Mouse (Mus musculus): ENCODE results near the gene Spty2d1. TPM values are rescaled to one million over a fixed set of nuclear protein-coding genes. Genes with fewer than 3 reads are reported as not detected.
"Not testable (repeated sequence)": the region's sequence is repeated elsewhere in the genome, so short reads cannot be mapped to it uniquely, and the experiment has no call there.

Spty2d1 gene
- polyA plus RNA-seq, 1 experiment from 2014 or later = 19.8 TPM

DNA sequence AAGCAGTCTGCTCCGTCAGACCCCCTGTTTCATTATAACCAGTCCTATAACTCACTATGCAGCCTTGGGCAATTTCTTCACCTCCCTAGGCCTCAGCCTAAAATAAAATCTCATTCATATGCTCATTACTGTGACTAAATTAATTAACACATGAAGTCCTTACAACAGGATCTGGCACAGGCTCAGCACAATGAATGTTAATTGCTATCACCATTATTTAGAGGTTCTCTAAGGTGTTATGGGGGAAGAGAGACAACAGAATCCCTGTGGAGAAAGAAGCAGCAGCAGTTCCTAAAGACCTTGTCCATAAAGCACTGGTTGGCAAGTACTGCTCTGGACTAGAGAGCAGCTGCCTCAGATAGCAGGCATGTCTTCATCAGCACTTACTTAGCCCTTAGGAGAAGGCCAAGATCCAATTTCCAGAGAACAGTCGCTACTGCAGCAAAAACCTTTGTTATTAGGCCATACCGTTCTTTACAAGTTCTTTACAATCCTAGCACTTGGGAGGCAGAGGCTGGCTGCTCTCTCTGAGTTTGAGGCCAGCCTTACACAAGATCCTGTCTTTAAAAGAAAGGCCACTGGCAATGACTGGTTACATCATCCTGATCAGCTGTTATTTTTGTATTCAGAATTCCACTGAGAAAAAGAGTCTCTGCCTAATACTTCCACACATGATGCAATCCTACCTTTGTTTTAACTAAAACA is 4.6 kb downstream of the Spty2d1 start:
- ATAC-seq (ENCODE audit: insufficient number of reproducible peaks, low FRiP score) = no peak
- 44% methylated on average over 3 of the region's 3 CpGs for WGBS

DNA sequence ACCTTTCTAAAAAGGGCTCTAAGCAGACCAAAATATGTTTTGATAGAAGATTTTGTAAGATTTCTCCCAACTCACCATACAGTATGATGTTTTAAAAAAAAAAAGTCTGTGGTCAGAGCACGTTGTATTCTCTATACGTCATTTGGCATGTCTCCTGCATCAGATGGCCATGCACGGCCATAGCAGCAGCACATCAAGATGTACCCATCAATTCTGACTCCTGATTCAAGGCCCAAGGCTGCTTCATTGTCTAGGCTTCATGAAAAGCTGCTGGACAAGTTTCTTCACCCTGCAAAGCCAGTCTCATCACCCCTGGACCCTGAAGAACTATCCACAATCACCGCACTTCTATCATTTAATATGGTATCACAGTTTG is 6.3 kb downstream of the Spty2d1 start:
- ATAC-seq (ENCODE audit: insufficient number of reproducible peaks, low FRiP score) = no peak
- Histone ChIP-seq H3K27ac (ENCODE audit: poor library complexity, severe bottlenecking) (no peak overlapping the region), H3K9ac (peak overlapping the region; percentile 51; the same call in 1 of the 2 replicates), H3K4me3 (no peak overlapping the region), H3K27me3 (replicated peaks) (no peaks in the 10 kb centered on the region), H3K9me3 (replicated peaks) (no peaks in the 10 kb centered on the region), H3K4me2 (no peak overlapping the region), H3K4me1 (replicated peaks) (peaks cover 63% of the 10 kb centered on the region), H3K36me3 (peaks cover 27% of the 10 kb centered on the region)
- 66% methylated on average over 4 of the region's 4 CpGs for WGBS

More for the DNA sequence above, 4.6 kb downstream of the Spty2d1 start:
- Histone ChIP-seq H3K4me1 (replicated peaks) (peaks cover 54% of the 10 kb centered on the region), H3K27ac (ENCODE audit: poor library complexity, severe bottlenecking) (no peak overlapping the region), H3K36me3 (peaks cover 10% of the 10 kb centered on the region), H3K9ac (no peak overlapping the region), H3K9me3 (replicated peaks) (no peaks in the 10 kb centered on the region), H3K4me3 (no peak overlapping the region), H3K4me2 (no peak overlapping the region), H3K27me3 (replicated peaks) (no peaks in the 10 kb centered on the region)

DNA sequence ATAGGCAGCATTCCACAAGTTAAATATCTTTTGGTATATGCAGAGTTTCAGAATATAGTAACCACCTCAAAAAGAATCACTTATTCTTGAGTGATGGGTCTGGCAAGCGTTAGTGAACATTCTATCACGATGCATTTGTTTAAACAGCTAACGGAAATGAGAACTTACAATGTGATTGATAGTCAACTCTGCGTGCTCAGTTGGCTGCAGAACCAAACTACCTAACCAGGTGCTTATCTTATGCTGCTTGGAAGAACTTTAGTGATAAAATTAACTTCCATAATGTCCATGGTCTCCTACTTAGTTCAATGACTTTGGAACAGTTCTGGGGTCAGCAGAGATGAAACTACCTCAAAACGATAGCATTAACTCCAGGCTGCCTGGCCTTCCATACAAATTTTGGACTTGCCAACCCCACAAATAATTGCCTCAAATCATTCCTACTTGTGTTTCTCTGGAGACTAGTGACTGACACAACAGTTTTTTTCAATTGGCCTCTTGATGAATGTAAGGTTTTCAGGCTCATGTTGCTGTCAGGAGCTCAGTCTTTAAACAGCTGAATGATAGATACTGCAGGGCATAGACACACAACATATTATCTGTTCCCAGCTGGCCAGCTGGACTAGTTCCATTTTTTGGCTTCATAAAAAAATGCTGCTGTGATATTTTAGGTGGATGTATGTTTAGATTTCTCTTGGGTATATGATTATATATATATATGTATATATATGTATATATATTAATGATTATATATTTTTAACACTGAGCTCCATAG is 6.9 kb downstream of the Spty2d1 start:
- Histone ChIP-seq H3K27ac (ENCODE audit: poor library complexity, severe bottlenecking) (peak overlapping the region; percentile 6; the same call in 1 of the 2 replicates), H3K36me3 (peaks cover 32% of the 10 kb centered on the region), H3K9me3 (replicated peaks) (no peaks in the 10 kb centered on the region), H3K4me1 (replicated peaks) (peaks cover 62% of the 10 kb centered on the region), H3K4me3 (no peak overlapping the region), H3K27me3 (replicated peaks) (no peaks in the 10 kb centered on the region), H3K9ac (no peak overlapping the region), H3K4me2 (no peak overlapping the region)
- 66% methylated on average over 5 of the region's 5 CpGs for WGBS
- no peak for ATAC-seq (ENCODE audit: insufficient number of reproducible peaks, low FRiP score)

DNA sequence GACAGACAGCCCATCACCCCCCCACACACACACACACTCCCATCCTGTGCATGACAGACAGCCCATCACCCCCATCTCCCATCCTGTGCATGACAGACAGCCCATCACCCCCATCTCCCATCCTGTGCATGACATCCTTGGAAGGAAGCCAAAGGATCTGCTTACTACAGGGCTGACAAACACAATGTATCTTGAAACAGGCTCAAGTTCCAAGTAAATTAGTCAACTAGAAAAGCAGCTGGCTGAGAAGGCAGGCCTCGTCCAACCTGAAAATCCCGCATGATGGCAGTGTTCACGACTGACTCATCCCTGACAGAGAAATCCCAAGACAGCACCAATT is 7.6 kb downstream of the Spty2d1 start:
- ATAC-seq (ENCODE audit: insufficient number of reproducible peaks, low FRiP score) = peak; percentile 83
- H3K27me3 ChIP-seq (replicated peaks) = no peaks in the 10 kb centered on the region
- peak overlapping the region; percentile 33 for H3K27ac ChIP-seq (ENCODE audit: poor library complexity, severe bottlenecking)
- no peaks in the 10 kb centered on the region for H3K9me3 ChIP-seq (replicated peaks)
- H3K9ac ChIP-seq = no peak overlapping the region
- peaks cover 38% of the 10 kb centered on the region for H3K36me3 ChIP-seq
- WGBS = 66% methylated on average over 3 of the region's 3 CpGs
- no peak overlapping the region for H3K4me3 ChIP-seq
- no peak overlapping the region for H3K4me2 ChIP-seq
- peaks cover 60% of the 10 kb centered on the region for H3K4me1 ChIP-seq (replicated peaks)

DNA sequence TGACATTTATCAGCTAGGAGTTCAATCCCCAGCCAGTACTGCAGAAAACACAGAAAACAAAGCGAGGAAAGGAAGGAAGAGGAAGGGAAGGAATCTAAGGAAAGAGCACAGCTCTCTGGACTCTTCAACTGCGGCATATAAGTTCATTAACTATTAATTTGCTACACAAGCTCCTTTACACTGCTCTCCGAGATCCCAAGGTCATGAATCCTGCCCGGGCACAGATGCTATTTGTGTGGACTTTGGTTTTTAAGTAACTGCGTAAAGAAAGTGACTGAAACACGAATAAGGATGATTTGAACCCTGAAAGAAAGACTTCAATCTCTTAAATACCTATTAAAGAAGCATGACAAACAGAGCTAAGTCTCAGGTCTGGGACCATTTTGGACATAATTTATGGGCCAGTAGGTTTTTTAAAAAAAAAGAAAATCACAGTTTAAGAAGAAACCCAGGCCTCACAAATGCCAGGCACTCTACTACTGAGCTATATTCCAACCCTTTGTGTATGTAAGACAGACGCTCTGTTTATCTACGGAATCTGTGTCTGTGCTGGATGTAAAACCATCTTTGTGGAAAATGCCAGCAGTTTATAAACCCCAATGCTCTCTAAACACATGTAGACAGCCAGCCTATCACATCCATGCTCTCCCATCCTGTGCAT is 8.1 kb downstream of the Spty2d1 start:
- H3K9ac ChIP-seq = no peak overlapping the region
- H3K27ac ChIP-seq (ENCODE audit: poor library complexity, severe bottlenecking) = peak overlapping the region; percentile 33; the same call in 1 of the 2 replicates
- H3K9me3 ChIP-seq (replicated peaks) = no peaks in the 10 kb centered on the region
- no peak overlapping the region for H3K4me2 ChIP-seq
- H3K4me1 ChIP-seq (replicated peaks) = peaks cover 56% of the 10 kb centered on the region
- no peak for ATAC-seq (ENCODE audit: insufficient number of reproducible peaks, low FRiP score)
- H3K36me3 ChIP-seq = peaks cover 43% of the 10 kb centered on the region
- WGBS = 81% methylated on average over 8 of the region's 8 CpGs
- H3K27me3 ChIP-seq (replicated peaks) = no peaks in the 10 kb centered on the region
- H3K4me3 ChIP-seq = no peak overlapping the region

DNA sequence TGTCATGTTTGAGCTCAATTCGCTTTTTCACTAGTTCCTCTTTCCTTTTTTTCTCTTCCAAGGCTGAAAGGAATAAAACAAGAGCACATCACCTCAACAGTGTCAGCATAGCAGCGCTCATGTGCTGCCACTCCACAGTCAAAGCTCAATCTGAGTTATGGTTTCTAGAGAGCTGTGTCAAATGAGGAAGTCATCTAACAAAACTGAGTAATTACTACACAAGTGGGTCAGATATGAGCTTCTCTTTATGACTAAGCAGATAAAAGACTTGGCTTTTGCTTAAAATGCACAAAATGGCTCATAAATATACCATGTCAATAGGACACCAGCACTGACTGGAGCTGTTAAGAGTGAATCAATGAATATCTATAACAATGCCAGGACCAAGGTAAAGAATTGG is 9.3 kb downstream of the Spty2d1 start:
- Histone ChIP-seq H3K4me1 (replicated peaks) (peaks cover 51% of the 10 kb centered on the region), H3K9ac (no peak overlapping the region), H3K27ac (ENCODE audit: poor library complexity, severe bottlenecking) (no peak overlapping the region), H3K27me3 (replicated peaks) (no peaks in the 10 kb centered on the region), H3K4me3 (no peak overlapping the region), H3K4me2 (no peak overlapping the region), H3K36me3 (peaks cover 54% of the 10 kb centered on the region), H3K9me3 (replicated peaks) (no peaks in the 10 kb centered on the region)
- 96% methylated on average over 2 of the region's 2 CpGs for WGBS
- ATAC-seq (ENCODE audit: insufficient number of reproducible peaks, low FRiP score) = no peak

DNA sequence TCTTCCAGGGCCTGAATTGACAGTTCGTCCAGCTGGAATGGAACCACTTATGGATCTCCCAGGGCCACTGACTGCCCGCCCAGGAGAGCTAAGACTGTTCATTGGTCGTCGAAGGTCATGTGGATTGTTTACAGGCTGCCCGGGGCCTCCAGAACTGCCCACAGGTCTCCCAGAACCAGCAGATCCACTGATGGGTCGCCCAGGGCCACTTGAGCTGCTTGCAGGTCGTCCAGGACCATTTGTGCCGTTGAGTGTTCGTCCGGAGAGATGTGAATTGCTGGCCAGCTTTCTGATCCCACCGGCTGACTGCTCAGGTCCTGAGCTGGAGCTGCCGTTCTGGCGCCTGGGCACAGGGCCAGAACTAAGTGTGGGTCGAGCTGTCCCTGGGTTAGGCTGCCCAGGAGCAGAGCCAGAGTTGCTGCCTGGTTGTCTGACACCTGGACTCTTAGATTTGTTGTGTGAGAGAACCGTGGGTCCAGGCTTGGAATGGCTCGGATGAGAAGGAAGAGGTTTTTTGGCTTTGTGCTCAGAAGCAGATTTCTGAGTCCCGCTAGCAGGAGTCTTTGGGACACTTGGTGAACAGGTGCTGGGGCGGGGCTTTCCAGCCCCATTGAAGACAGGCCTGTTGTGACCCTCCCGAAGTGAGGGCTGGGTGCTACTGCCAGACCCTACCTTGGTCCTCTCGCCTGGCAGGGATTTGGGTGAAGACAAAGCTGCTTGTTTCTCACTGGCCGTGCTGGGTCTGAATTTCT is 10.4 kb downstream of the Spty2d1 start:
- peak; percentile 63; the same call in 1 of the 2 replicates for ATAC-seq (ENCODE audit: insufficient number of reproducible peaks, low FRiP score)
- no peak overlapping the region for H3K9ac ChIP-seq
- H3K27me3 ChIP-seq (replicated peaks) = no peaks in the 10 kb centered on the region
- H3K27ac ChIP-seq (ENCODE audit: poor library complexity, severe bottlenecking) = no peak overlapping the region
- peaks cover 42% of the 10 kb centered on the region for H3K4me1 ChIP-seq (replicated peaks)
- H3K36me3 ChIP-seq = peaks cover 64% of the 10 kb centered on the region
- no peak overlapping the region for H3K4me3 ChIP-seq
- WGBS = 74% methylated on average over 21 of the region's 21 CpGs
- no peak overlapping the region for H3K4me2 ChIP-seq
- no peaks in the 10 kb centered on the region for H3K9me3 ChIP-seq (replicated peaks)

DNA sequence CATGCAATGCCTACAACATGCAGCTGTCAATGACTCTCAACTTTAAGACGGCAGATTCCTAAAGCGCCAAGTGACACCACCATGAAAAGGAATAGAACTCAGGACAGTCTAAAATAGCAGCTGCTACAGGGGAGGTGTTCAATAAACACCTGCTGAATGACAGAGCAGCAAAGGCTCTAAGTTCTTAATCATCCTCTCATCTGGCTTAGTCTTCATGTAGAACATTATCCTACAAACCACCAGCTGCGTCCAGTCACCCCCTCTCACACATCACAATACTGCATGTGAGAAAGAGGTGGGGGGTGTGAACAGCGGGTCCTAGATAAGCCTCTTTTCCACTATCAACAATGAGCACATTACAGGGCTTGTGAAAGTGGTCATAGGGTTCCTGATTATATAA is 11.2 kb downstream of the Spty2d1 start:
- WGBS = 70% methylated on average over 4 of the region's 4 CpGs
- peak; percentile 56 for ATAC-seq (ENCODE audit: insufficient number of reproducible peaks, low FRiP score)
- Histone ChIP-seq H3K4me2 (no peak overlapping the region), H3K36me3 (peaks cover 69% of the 10 kb centered on the region), H3K27ac (ENCODE audit: poor library complexity, severe bottlenecking) (no peak overlapping the region), H3K27me3 (replicated peaks) (no peaks in the 10 kb centered on the region), H3K4me3 (no peak overlapping the region), H3K9ac (no peak overlapping the region), H3K4me1 (replicated peaks) (peaks cover 35% of the 10 kb centered on the region), H3K9me3 (replicated peaks) (no peaks in the 10 kb centered on the region)

DNA sequence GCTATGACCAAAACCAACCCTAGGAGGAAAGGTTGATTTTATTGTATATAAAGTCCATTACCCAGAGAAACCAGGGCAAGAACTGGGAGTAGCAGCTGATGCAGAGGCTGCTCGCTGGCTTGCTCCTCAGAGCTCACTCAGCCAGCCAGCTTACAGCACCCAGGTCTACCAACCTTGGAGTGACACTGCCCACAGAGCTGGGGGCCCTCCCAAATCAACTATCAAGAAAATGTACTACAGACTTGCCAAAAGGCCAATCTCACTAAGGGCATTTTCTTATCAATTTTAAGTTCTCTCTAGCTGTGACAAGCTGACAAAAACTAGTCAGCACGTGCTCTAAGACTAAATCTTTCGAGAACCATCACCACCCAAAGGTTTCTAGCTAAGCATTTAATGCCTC is 12.7 kb downstream of the Spty2d1 start:
- WGBS = 85% methylated on average over 3 of the region's 3 CpGs
- H3K9me3 ChIP-seq (replicated peaks) = no peaks in the 10 kb centered on the region
- H3K36me3 ChIP-seq = peaks cover 75% of the 10 kb centered on the region
- no peaks in the 10 kb centered on the region for H3K27me3 ChIP-seq (replicated peaks)
- no peak overlapping the region for H3K27ac ChIP-seq (ENCODE audit: poor library complexity, severe bottlenecking)
- no peak overlapping the region for H3K4me2 ChIP-seq
- H3K4me1 ChIP-seq (replicated peaks) = peaks cover 25% of the 10 kb centered on the region
- no peak for ATAC-seq (ENCODE audit: insufficient number of reproducible peaks, low FRiP score)
- H3K4me3 ChIP-seq = no peak overlapping the region
- H3K9ac ChIP-seq = no peak overlapping the region

DNA sequence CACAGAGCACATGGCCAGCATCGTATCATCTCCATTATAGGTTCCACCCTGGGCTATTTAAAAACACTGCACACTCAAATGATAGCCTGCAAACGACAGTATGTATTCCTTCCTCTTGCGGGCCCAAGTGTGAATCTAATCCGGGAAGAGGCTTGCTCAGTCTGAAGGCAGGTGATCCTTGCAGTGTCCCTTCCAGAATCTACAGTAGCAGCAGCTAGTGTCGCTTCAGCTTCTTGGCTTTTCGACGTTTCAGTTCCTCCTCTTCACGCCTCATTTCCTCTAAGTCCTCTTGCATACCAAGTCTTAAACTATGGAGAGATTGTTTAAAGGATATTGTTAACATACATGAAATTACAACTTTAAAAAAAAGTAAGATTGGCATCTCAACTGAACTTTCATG is 15.1 kb downstream of the Spty2d1 start:
- no peak overlapping the region for H3K4me3 ChIP-seq
- peaks cover 17% of the 10 kb centered on the region for H3K4me1 ChIP-seq (replicated peaks)
- H3K9ac ChIP-seq = no peak overlapping the region
- 87% methylated on average over 8 of the region's 8 CpGs for WGBS
- H3K27me3 ChIP-seq (replicated peaks) = no peaks in the 10 kb centered on the region
- H3K27ac ChIP-seq (ENCODE audit: poor library complexity, severe bottlenecking) = no peak overlapping the region
- no peaks in the 10 kb centered on the region for H3K9me3 ChIP-seq (replicated peaks)
- ATAC-seq (ENCODE audit: insufficient number of reproducible peaks, low FRiP score) = no peak
- peaks cover 64% of the 10 kb centered on the region for H3K36me3 ChIP-seq
- H3K4me2 ChIP-seq = no peak overlapping the region

DNA sequence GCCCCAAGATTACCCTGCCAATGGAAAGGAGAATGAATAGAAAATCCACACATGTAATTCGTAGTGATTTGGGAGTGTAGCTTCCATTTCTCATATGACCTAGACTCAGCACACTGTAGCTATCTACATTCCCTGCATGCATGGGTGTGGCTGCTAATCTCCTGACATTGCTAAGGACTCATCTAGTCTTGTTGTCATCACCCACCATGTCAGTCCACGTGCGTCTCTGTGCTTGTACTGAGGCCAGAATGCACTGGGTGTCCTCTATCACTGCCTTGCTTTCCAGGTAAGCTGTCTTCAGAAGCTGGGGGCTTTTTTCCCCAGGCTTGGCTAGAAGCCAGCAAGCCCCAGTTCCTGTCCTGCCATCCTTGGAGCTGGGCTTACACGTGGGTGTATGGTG is 18.8 kb downstream of the Spty2d1 start:
- not testable (repeated sequence) for H3K4me2 ChIP-seq; ATAC-seq (ENCODE audit: insufficient number of reproducible peaks, low FRiP score); H3K9ac ChIP-seq; H3K9me3 ChIP-seq (replicated peaks); H3K4me3 ChIP-seq; H3K27me3 ChIP-seq (replicated peaks); H3K27ac ChIP-seq (ENCODE audit: poor library complexity, severe bottlenecking)
- peaks cover 16% of the 10 kb centered on the region for H3K4me1 ChIP-seq (replicated peaks)
- whole genome bisulfite sequencing = 45% methylated on average over 4 of the region's 4 CpGs
- peaks cover 29% of the 10 kb centered on the region for H3K36me3 ChIP-seq

All from heart, embryonic 12.5 days (tissue).